14 mouse cellular contexts compared by ENCODE assay signal in genomic region chr9:13518441-13518971, GRCm38 (mm10).
DNase-seq lines count a peak whose midpoint lies in the region; ATAC-seq and TF ChIP-seq lines count a peak whose summit lies in the region.
"Had no signal": no experiment of that assay in that cellular context is flagged by ENCODE, and none has a peak within 500 bp of the region (broad histone marks: within the 10 kb centered on the region; RNA-seq: fewer than 3 reads in every experiment).

No protein-coding gene starts in this region.

- no peak; the same call in 1 of the 2 replicates for ATAC-seq in kidney, embryonic 16.5 days (ENCODE audit: low FRiP score, low TSS enrichment)
- ATAC-seq in neural tube, embryonic 14.5 days (ENCODE audit: low read depth) = peak; percentile 41; the same call in 1 of the 2 replicates
- ATAC-seq: activated CD4-positive, CD25-positive, alpha-beta regulatory T cell, adult 4 months; forebrain, embryonic 14.5 days; hindbrain, postnatal 0 days had no signal

- DNase-seq in heart, adult 2 months = no peak
- DNase-seq in heart, postnatal 36 days = no peak
- no peak for DNase-seq in kidney, postnatal 4 days
- no peak for DNase-seq in neural tube, embryonic 10.5 days (ENCODE audit: extremely low spot score, low spot score)
- no peak for DNase-seq in right cerebral cortex, postnatal 4 days
- DNase-seq in layer of hippocampus, adult 9-11 months = no peak
- DNase-seq: cerebellum, adult 9-11 months; thymus, adult 18-20 months had no signal

- H3K4me1 ChIP-seq in heart, adult 2 months (ENCODE audit: control insufficient read depth, insufficient read depth, low read length) = peaks cover 12% of the 10 kb centered on the region
- H3K4me1 ChIP-seq in kidney, embryonic 16.5 days (ENCODE audit: insufficient read depth, low read length) = peaks cover 21% of the 10 kb centered on the region; the same call in 1 of the 2 replicates
- H3K4me1 ChIP-seq in neural tube, embryonic 14.5 days (ENCODE audit: control insufficient read depth, insufficient read depth, low read length) = no peaks in the 10 kb centered on the region

- peaks cover 5% of the 10 kb centered on the region; the same call in 1 of the 2 replicates for H3K36me3 ChIP-seq in heart, adult 2 months (ENCODE audit: control insufficient read depth, insufficient read depth, low read length)
- no peaks in the 10 kb centered on the region for H3K36me3 ChIP-seq in kidney, embryonic 16.5 days (ENCODE audit: insufficient read depth, low read length)
- no peaks in the 10 kb centered on the region for H3K36me3 ChIP-seq in neural tube, embryonic 14.5 days (ENCODE audit: control insufficient read depth, insufficient read depth, low read length)
- H3K36me3 ChIP-seq: G1E had no signal

- H3K9me3 ChIP-seq in kidney, embryonic 16.5 days (ENCODE audit: low read length) = no peaks in the 10 kb centered on the region
- no peaks in the 10 kb centered on the region for H3K9me3 ChIP-seq in neural tube, embryonic 14.5 days (ENCODE audit: control insufficient read depth, low read length)
- H3K9me3 ChIP-seq: G1E had no signal

- TF ChIP-seq CTCF in heart, adult 2 months (IDR thresholded peaks at IDR 0.05) = no peak

- 64% methylated on average over 2 of the region's 2 CpGs for WGBS in heart, adult 2 months
- 88% methylated on average over 2 of the region's 2 CpGs for WGBS in kidney, embryonic 16.5 days
- 95% methylated on average over 2 of the region's 2 CpGs for WGBS in neural tube, embryonic 14.5 days

- H3K27me3 ChIP-seq in heart, adult 2 months (ENCODE audit: control insufficient read depth, insufficient read depth, low read length) = no peaks in the 10 kb centered on the region
- H3K27me3 ChIP-seq in kidney, embryonic 16.5 days (ENCODE audit: insufficient read depth, low read length) = no peaks in the 10 kb centered on the region
- no peaks in the 10 kb centered on the region for H3K27me3 ChIP-seq in neural tube, embryonic 14.5 days (ENCODE audit: control insufficient read depth, insufficient read depth, low read length)

- peak overlapping the region; percentile 19 for H3K27ac ChIP-seq in heart, adult 2 months
- H3K27ac ChIP-seq in kidney, embryonic 16.5 days (ENCODE audit: low read length) = peak overlapping the region; percentile 24
- H3K27ac ChIP-seq in neural tube, embryonic 14.5 days (ENCODE audit: low read depth, low read length) = no peak overlapping the region
- H3K27ac ChIP-seq: hindbrain, postnatal 0 days had no signal

- no peak overlapping the region for H3K4me3 ChIP-seq in heart, adult 2 months
- no peak overlapping the region for H3K4me3 ChIP-seq in kidney, embryonic 16.5 days (ENCODE audit: low read length)
- no peak overlapping the region for H3K4me3 ChIP-seq in neural tube, embryonic 14.5 days (ENCODE audit: low read depth, low read length)

- intact Hi-C loops in heart, adult 2 months (cut with DNase I) = no loop called here
- intact Hi-C loops in heart, postnatal 36 days (cut with DNase I) = no loop called here

- H3K9ac ChIP-seq in heart, adult 2 months (ENCODE audit: low read depth, low read length) = no peak overlapping the region
- no peak overlapping the region for H3K9ac ChIP-seq in kidney, embryonic 16.5 days (replicated peaks; ENCODE audit: low read length)
- H3K9ac ChIP-seq in neural tube, embryonic 14.5 days (replicated peaks; ENCODE audit: low read depth, low read length) = no peak overlapping the region

- TF ChIP-seq EP300 in heart, adult 2 months (IDR thresholded peaks at IDR 0.05; ENCODE audit: insufficient read depth, low read depth, low read length) = no peak

- TF ChIP-seq POLR2A in heart, adult 2 months (IDR thresholded peaks at IDR 0.05; ENCODE audit: insufficient read depth, low read depth, low read length) = no peak

- no peaks in the 10 kb centered on the region for H3K79me2 ChIP-seq in heart, adult 2 months (replicated peaks; ENCODE audit: control insufficient read depth, insufficient read depth, low read length)

- no peak overlapping the region for H3K4me2 ChIP-seq in kidney, embryonic 16.5 days (replicated peaks; ENCODE audit: low read depth, low read length)
- H3K4me2 ChIP-seq in neural tube, embryonic 14.5 days (ENCODE audit: low read depth, low read length) = no peak overlapping the region
